Mouse (Mus musculus) v-Abl transformed pro-B cells (cell line): ENCODE results near the gene Ms4a8a.
"Not testable (repeated sequence)": the region's sequence is repeated elsewhere in the genome, so short reads cannot be mapped to it uniquely, and the experiment has no call there.

Source experiments
- in situ Hi-C, 2 experiments: fragments of 400-800 bp; cut with MboI; formaldehyde crosslinking; loops; one replicate each; pipeline ENCODE4 v1.15.1; 2025; ENCODE audit not compliant: unreplicated experiment in 2 of 2

Gene Ms4a8a

DNA sequence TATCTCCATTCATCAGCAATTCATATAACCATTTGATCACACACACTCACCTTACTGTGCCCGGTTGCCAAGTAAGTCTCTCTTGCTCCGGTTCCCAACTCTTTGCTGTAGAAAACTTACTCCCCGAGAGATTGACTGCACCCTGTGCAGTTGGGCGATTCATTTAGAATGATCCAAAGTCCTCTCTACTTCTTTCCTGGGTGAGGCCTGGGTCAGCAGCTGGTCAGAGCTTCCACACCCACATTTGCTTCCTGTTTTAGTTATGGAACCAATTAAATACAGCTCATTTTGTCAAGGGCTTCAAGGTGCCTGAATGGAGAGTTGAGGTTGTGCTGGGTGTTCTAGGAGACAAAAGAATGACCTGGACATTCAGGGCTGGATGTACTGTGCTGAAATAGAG is at the start of gene Ms4a8a:
TSS of gene Ms4a8a (minus strand) at position 169 of the 400 bp plus-strand sequence.
- in situ Hi-C loops = no loop called here

- in situ Hi-C loops = no loop called here
Measured at GRCm38 (mm10) chr19:11129702-11130101, 48.8 kb upstream of the Ms4a8a start.

- in situ Hi-C loops = not testable (repeated sequence)
Measured at GRCm38 (mm10) chr19:11121016-11121420, 40.1 kb upstream of the Ms4a8a start.

DNA sequence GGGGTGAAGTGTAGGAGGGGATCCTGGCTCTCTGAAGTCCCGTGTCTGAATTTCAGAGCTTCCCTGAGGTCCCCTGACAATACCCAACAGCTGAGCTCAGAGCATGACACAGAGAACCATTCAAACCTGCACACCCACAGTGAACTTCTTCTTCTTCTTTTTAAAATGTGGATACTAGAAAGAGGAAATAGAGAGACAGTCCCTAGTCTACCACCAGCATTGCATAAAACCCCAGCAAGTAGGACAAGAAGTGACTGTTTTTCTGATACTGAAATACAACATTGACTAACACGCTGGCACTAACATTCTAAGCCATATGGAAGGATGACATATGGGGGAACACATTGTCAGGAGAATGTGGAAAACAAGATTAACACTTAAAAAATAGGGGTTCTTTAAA is 38.4 kb upstream of the Ms4a8a start:
- in situ Hi-C loops = no loop called here

DNA sequence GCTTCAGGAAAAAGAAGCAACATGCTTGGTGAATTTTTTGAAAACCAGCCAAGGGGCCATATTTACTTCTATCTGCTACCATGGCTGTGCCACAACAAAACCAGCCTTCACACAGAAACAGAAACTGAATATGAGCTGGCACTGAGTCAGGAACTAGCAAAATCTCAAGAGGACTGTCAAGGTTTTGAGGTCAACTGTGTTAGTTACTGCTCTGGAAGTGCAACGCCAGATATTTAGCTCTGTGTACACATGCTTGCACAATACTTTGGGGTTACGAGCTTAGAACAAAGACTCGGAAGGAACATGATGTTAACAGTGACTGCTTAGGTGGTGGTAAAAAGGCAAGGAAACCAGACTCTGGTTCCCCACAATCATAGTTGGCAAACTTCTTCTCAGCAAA is 26.8 kb upstream of the Ms4a8a start:
- in situ Hi-C loops = no loop called here

DNA sequence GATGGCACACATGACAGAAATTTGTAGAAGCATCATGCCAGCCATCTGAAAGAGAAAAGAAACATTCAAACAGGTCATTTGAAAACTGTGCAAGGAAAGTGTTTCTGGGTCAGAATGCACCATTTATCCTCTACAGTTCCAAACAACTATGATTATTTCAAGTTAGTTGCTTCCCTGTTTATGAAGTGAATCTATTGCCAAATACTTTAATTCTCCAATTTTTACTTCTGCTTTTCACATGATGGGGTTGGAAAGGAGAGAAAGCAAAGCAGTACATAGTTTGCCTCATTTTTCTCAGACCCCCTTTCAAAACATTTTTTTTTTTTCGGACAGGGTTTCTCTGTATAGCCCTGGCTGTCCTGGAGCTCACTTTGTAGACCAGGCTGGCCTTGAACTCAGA is 21.0 kb upstream of the Ms4a8a start:
- in situ Hi-C loops = no loop called here

GRCm38 (mm10) chr19:11098401-11098800 is 17.5 kb upstream of the Ms4a8a start:
- in situ Hi-C loops = no loop called here

DNA sequence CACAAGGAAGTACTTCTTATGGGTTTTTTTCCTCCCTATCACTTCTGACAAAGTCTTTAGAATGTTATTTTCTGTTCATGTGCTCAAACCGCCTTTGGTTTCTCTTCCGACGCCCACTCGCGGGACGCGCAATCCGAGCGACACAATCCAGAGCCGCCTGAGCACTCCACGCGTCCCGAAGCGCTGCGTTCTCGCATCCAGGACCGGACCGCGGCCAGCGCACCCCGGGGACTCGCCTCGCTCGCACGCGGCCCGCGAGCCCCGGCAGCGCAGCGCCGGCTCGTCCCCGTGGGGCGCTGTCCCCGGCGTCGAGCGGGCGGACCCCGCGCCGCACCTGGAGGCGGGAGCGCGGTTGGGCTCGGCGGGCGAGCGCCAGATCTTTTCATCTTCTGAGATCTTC is 11.2 kb upstream of the Ms4a8a start:
- in situ Hi-C loops = not testable (repeated sequence)

DNA sequence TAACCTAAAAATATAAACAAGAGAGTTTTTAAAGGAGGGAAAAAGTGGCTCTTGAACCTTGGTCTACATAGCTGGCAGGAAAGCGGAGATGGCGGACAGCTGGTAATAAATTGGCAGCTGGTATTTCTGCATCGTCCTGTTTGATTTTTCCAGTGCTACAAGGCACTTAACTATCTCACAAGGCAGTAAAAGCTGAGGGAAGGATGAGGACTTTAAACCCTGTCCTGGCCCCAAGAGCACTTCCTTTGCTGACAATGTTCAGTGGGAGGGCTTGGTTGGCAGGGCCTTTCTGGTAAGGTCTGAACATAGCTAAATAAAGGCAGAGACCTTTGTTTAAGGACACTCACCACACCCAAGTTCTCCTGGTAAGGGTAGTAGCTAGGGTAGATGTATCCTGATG is 10.5 kb downstream of the Ms4a8a start:
- in situ Hi-C loops = loop anchor here in 1 of 2 experiments (25.0 kb wide), 1 partner anchor 942 kb away; no protein-coding TSS in a partner anchor

GRCm38 (mm10) chr19:11065202-11065875 is 15.6 kb downstream of the Ms4a8a start:
- in situ Hi-C loops = loop anchor here in 1 of 2 experiments (25.0 kb wide), 1 partner anchor 947 kb away; no protein-coding TSS in a partner anchor

- in situ Hi-C loops = loop anchor here in 1 of 2 experiments (25.0 kb wide), 1 partner anchor 951 kb away; no protein-coding TSS in a partner anchor
Measured at GRCm38 (mm10) chr19:11060900-11061299, 20.0 kb downstream of the Ms4a8a start.

DNA sequence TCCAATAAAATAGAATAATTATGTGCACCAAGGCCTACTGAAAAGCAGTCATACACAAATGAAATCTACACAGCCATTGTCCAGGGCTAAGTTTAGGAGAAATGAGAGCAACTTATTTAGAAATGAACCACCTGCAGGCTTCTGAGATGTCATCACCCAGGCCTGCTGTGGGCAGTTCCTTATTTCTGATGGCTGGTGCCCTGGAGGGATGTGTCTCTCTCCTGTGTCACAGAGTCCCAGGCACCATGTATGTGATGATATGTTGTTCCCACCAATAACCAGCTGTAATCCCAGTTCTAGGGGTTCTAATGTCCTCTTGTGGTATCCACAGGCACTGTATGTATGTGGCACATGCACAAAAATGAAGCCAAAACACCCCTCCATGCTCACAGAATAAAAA is 20.9 kb downstream of the Ms4a8a start:
- in situ Hi-C loops = loop anchor here in 1 of 2 experiments (10.0 to 25.0 kb wide), 2 partner anchors 705 to 952 kb away; no protein-coding TSS in a partner anchor

DNA sequence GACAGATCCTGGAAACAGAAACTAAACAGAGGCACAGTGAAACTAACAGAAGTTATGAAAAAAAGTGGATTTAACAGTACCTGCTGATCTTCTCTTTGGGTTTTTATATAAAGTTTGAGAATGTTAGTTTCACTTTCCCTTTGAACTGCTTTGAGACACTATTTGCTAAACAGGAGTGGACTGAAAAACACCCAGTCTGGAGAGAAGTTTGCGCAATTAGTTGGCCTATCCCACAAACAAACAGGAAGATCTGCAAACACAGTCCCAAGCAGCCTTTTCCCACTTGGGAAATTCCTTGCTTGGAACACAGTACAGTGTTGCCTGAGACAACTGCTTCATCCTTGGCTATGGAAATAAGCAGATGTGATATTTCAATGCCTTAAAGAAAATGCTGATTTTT is 25.2 kb downstream of the Ms4a8a start:
- in situ Hi-C loops = loop anchor here in 1 of 2 experiments (10.0 to 25.0 kb wide), 2 partner anchors 709 to 957 kb away; no protein-coding TSS in a partner anchor

DNA sequence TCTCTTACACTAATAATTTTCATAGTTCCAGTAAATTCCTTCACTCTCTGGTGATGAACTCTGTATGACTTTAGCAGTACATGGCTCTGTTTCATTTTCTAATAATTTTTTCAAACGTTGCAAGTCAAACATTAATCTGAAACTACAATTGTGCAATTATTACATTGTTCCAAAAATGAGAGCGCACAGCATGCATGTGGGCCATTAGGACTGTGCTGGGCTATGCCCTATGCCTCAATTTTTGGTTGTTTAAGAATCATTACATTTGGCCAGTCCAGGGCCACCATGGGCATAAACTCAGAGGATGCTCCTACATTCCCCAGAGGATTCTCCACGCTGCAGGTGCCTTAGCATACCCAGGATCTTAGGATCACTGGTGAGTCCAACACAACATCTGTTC is 27.6 kb downstream of the Ms4a8a start:
- in situ Hi-C loops = loop anchor here (5.0 to 25.0 kb wide), 4 partner anchors 554 to 959 kb away; no protein-coding TSS in a partner anchor

DNA sequence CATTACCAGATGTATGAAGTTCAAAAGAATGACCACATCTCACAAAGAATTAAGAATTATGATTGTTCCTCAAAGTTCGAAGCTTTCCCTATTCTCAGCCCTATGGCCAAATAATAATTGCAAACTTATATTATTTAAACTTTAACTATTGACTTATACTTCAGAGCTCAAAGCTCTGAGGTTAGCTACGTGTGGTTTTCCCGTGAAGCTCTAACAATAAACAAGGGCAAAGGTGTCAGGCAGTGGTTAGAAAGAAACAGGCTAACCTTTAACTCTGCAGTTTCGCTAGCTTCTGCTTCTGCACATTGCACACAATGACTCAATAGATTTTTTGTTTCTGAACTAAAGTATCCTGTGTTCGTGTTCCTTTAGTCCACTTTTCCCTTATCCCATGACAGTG is 28.0 kb downstream of the Ms4a8a start:
- in situ Hi-C loops = loop anchor here (5.0 to 25.0 kb wide), 4 partner anchors 554 to 959 kb away; no protein-coding TSS in a partner anchor

- in situ Hi-C loops = loop anchor here (5.0 to 25.0 kb wide), 4 partner anchors 557 to 962 kb away; no protein-coding TSS in a partner anchor
Measured at GRCm38 (mm10) chr19:11050286-11050685, 30.6 kb downstream of the Ms4a8a start.

DNA sequence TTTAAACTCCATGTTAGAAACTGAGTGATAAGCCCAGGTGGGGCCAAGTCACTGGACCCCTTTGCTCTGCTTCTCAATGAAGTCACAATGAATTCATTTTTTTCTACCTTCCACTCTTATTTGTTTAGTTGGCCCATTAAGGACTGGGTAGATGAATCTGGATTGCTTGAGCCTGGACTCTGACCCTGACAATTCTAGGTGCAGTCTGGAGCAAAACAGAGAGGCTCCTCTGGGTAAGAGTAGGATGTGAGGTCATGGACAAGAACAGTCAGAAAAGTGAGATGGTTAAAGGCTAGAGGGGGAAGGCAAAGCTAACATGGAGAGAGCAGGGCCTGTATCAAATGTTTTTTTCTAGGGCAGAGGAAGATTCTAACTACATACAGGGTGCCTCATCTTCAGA is 31.5 kb downstream of the Ms4a8a start:
- in situ Hi-C loops = loop anchor here (5.0 kb wide), 2 partner anchors 558 to 723 kb away; partner anchors contain the start of gene Mrpl16 (in 1 of the 2)

- in situ Hi-C loops = loop anchor here (5.0 kb wide), 2 partner anchors 559 to 724 kb away; partner anchors contain the start of gene Mrpl16 (in 1 of the 2)
Measured at GRCm38 (mm10) chr19:11048503-11048902, 32.4 kb downstream of the Ms4a8a start.

GRCm38 (mm10) chr19:11048009-11048408 is 32.9 kb downstream of the Ms4a8a start:
- in situ Hi-C loops = loop anchor here (5.0 kb wide), 2 partner anchors 559 to 724 kb away; partner anchors contain the start of gene Mrpl16 (in 1 of the 2)

GRCm38 (mm10) chr19:11044996-11045711 is 35.7 kb downstream of the Ms4a8a start:
- in situ Hi-C loops = loop anchor here (5.0 kb wide), 2 partner anchors 562 to 727 kb away; partner anchors contain the start of gene Mrpl16 (in 1 of the 2)

DNA sequence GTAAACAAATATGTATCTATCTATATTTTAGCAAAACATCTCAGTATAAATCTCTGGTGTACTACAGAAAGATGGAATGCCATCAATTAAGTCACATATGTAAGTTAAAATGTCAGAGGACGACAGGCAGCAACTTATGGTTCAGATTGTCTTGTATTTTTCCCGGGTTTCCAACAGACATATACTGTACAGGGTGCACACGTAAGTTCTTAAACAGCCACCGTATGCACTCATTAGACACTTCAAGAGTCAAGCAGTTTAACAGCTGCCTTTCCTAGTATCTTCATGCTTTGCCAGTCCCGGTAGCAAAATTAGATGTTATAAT is 36.3 kb downstream of the Ms4a8a start:
- in situ Hi-C loops = no loop called here
